Mouse (Mus musculus) cortical plate, adult 2 months (tissue): ENCODE results near the gene Rnf213.

ENCODE experiments used
- CTCF ChIP-seq: fragments of 200-500 bp; IDR thresholded peaks from 2 replicates; pipeline ENCODE4 v1.5.1; 2011; ENCODE audit warnings: mild to moderate bottlenecking, control low read depth, low read length; ENCODE audit not compliant: insufficient read depth; ENCODE audit errors: extremely low read depth
- POLR2A ChIP-seq: fragments of 200-500 bp; IDR thresholded peaks from 2 replicates; pipeline ENCODE4 v1.6.1; 2011; ENCODE audit warnings: mild to moderate bottlenecking, low read length, control low read depth; ENCODE audit not compliant: insufficient read depth; ENCODE audit errors: extremely low read depth

DNA sequence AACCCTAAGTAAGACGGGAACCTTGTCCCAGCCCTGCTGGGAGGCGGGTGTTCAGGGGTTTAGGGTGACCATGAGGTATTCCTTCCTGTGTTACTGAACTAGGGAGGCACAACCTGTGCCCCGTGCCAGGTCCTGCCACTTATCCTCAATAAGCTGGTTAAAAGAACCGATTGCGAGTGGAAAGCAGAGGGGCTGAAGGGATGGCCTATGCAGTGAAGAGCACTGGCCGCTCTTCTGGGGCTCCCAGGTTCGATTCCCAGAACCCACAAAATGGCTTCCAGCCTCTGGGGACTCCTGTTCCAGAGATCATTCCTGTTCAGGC lies 544 bp downstream of the Rnf213 start:
- TF ChIP-seq CTCF = no peak
- no peak for TF ChIP-seq POLR2A
